Mouse (Mus musculus) hindbrain, embryonic 13.5 days (tissue): ENCODE results near the gene Galnt5. TPM values are rescaled to one million over a fixed set of nuclear protein-coding genes. Genes with fewer than 3 reads are reported as not detected.

Source experiments
- ATAC-seq: fragments of 200-750 bp; cut with Nextera tagmentation; 2 replicates; pipeline ENCODE4 v1.8.0; 2017; ENCODE audit warnings: moderate TSS enrichment; ENCODE audit not compliant: low FRiP score
- H3K27ac ChIP-seq: fragments of 300-500 bp; sonication (generic); 2 replicates; pipeline ENCODE4 v1.5.1; 2015; ENCODE audit warnings: inconsistent platforms, mild to moderate bottlenecking, moderate library complexity
- H3K27me3 ChIP-seq: fragments of 300-500 bp; sonication (generic); 2 replicates; pipeline ENCODE4 v1.6.1; 2015; ENCODE audit warnings: mild to moderate bottlenecking, inconsistent platforms
- H3K36me3 ChIP-seq: fragments of 300-500 bp; sonication (generic); 2 replicates; pipeline ENCODE4 v1.6.1; 2015; ENCODE audit warnings: mild to moderate bottlenecking, inconsistent platforms
- H3K4me1 ChIP-seq: fragments of 300-500 bp; sonication (generic); replicated peaks from 2 replicates; pipeline ENCODE4 v1.6.1; 2015; ENCODE audit warnings: inconsistent platforms
- H3K4me2 ChIP-seq: fragments of 300-500 bp; sonication (generic); 2 replicates; pipeline ENCODE4 v1.6.1; 2015; ENCODE audit warnings: inconsistent platforms, mild to moderate bottlenecking, moderate library complexity
- H3K4me3 ChIP-seq: fragments of 300-500 bp; sonication (generic); 2 replicates; pipeline ENCODE4 v1.5.1; 2015; ENCODE audit warnings: mild to moderate bottlenecking, inconsistent platforms
- H3K9ac ChIP-seq: fragments of 300-500 bp; sonication (generic); 2 replicates; pipeline ENCODE4 v1.6.1; 2015; ENCODE audit warnings: mild to moderate bottlenecking, inconsistent platforms
- H3K9me3 ChIP-seq: fragments of 300-500 bp; sonication (generic); 2 replicates; pipeline ENCODE4 v1.6.1; 2016; ENCODE audit warnings: inconsistent platforms
- WGBS: fragments of 180-500 bp; shearing (Covaris S2); methylation state at CpG from one replicate; pipeline ENCODE4 v1.1.7; 2015; 5-methylcytosine and 5-hydroxymethylcytosine counted together
- polyA plus RNA-seq: library from polyadenylated mRNA; unstranded; fragments of >200 nt; fragmentation: Nextera tagmentation; extraction: Ambion mirVana; gene quantifications from 2 replicates; pipeline ENCODE4 v1.2.1, GENCODE M21; 2015

Galnt5 gene
- polyA plus RNA-seq, 1 experiment from 2014 or later, result not detected

DNA sequence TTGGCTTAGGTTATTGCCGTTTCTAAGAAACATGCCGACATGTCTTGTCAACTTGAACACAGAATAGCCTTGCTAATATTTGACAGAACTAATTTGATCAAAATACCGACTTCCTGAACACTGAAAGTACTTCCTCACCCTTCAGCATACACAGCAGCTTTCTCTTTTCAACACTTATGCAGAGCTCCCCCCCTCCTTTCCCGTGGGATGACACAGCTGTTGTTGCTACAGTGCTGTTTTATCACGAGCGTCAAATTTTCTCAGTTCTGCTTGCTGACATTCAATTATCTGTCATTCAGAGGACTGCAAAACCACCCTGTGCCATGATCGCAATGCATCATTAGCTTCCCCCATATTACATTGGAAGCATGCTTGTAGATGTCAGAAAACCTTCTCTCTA is 44.2 kb downstream of the Galnt5 start:
- ATAC-seq, result peak; percentile 46; the same call in 1 of the 2 replicates
- Histone ChIP-seq H3K9me3 (no peaks in the 10 kb centered on the region), H3K4me1 (no peaks in the 10 kb centered on the region), H3K27me3 (no peaks in the 10 kb centered on the region), H3K4me3 (no peak overlapping the region), H3K4me2 (no peak overlapping the region), H3K9ac (no peak overlapping the region), H3K27ac (no peak overlapping the region), H3K36me3 (no peaks in the 10 kb centered on the region)
- 67% methylated on average over 7 of the region's 7 CpGs for WGBS

DNA sequence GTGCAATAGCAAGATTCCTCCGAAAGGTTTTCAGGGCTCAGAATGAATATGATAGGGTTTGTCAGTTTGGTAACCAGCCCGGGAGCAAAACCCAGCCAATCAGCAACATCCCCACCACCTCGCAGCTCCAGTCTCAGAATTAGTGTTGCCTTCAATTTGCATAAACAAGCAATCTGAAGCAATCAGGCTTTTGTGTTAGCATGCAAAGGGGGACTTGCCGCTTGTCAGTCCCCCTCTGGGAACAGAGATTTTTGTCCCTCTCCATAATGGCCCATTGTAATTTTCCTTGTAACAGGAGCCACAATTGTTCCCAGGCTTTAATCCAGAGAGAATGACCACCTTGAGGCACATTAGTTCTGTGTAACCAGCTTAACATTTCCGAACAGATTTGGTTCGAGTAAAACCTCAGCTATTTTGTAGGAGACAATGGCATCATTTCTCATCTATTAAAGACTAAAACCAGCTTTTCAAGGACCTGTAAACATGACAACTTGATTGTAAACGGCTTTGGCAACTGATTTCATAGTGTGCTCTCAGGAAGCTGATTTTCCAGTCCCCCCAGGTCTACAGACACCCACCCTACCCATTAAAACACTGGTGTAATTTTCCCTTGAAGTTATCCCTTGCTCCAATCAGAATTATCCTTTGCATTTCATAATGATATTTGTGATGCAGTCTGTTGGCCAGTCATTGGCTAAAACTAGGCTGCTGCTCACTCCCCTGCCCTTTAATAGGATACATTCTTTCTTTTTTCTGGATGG is 55.3 kb downstream of the Galnt5 start, which contains the start of gene Ermn:
Gene Ermn (minus strand): TSS at position 44 of the 761 bp plus-strand sequence.
- 9% methylated on average over 7 of the region's 7 CpGs for WGBS
- ATAC-seq, result peak; percentile 80
- no peak within 1 kb of the TSS for H3K9ac ChIP-seq
- no peak within 1 kb of the TSS for H3K27ac ChIP-seq
- no peak within 1 kb of the TSS for H3K4me3 ChIP-seq
- no peaks in the 10 kb centered on the region for H3K36me3 ChIP-seq
- peak within 1 kb of the TSS; percentile 33 for H3K4me2 ChIP-seq
- H3K4me1 ChIP-seq, result peaks cover 10% of the 10 kb centered on the region
- no peaks in the 10 kb centered on the region for H3K9me3 ChIP-seq
- H3K27me3 ChIP-seq, result peaks cover 37% of the 10 kb centered on the region

DNA sequence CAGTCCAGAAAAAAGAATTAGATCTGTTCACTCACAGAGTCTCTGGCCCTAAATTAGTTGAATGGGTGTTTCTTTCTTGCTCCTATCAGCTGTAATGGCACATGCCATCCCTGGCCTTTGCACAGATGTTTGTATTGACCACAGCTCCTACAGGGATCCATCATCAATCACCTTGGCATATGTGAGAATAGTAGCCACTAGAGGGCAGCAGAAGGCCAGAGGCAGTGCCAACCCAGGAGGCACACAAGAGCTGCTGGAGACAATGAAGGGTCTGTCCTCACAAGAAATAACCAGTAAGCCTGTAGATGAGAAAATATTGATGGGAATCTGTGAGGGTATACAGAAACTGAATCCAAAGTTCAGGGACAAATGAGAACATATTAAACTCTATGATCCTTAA is 57.7 kb downstream of the Galnt5 start:
- H3K9me3 ChIP-seq, result no peaks in the 10 kb centered on the region
- ATAC-seq, result no peak
- no peak overlapping the region for H3K9ac ChIP-seq
- H3K4me2 ChIP-seq, result no peak overlapping the region
- no peak overlapping the region for H3K27ac ChIP-seq
- H3K36me3 ChIP-seq, result no peaks in the 10 kb centered on the region
- no peak overlapping the region for H3K4me3 ChIP-seq
- peaks cover 26% of the 10 kb centered on the region for H3K27me3 ChIP-seq
- H3K4me1 ChIP-seq, result peaks cover 10% of the 10 kb centered on the region

DNA sequence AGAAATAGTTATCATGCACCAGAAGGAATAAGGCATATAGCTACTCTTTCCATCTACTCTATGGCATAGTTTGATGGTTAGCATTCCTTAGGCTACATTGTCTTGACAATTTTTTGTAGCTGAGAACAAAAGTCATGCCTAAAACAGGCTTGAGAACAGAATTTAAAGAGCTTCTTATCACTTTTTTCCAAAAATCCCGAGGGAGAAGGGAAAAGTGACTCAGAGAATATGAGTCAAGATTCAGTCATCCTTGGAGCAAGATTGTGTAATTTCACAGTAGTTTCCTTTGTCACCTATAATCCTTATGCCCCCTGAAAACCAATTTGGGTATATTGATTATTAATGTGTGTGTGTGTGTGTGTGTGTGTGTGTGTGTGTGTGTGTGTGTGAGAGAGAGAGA is 82.2 kb downstream of the Galnt5 start:
- H3K36me3 ChIP-seq, result no peaks in the 10 kb centered on the region
- no peak for ATAC-seq
- H3K9ac ChIP-seq, result no peak overlapping the region
- 77% methylated on average over 1 of the region's 1 CpGs for WGBS
- H3K9me3 ChIP-seq, result no peaks in the 10 kb centered on the region
- H3K4me2 ChIP-seq, result no peak overlapping the region
- H3K27me3 ChIP-seq, result no peaks in the 10 kb centered on the region
- no peaks in the 10 kb centered on the region for H3K4me1 ChIP-seq
- H3K4me3 ChIP-seq, result no peak overlapping the region
- H3K27ac ChIP-seq, result no peak overlapping the region

- Histone ChIP-seq H3K9me3 (no peaks in the 10 kb centered on the region), H3K36me3 (no peaks in the 10 kb centered on the region), H3K4me1 (no peaks in the 10 kb centered on the region), H3K27ac (no peak overlapping the region), H3K9ac (no peak overlapping the region), H3K4me3 (no peak overlapping the region), H3K27me3 (no peaks in the 10 kb centered on the region), H3K4me2 (no peak overlapping the region)
- ATAC-seq, result no peak
- WGBS, result 88% methylated on average over 1 of the region's 1 CpGs
These were observed 88.7 kb downstream of the Galnt5 start for GRCm38 (mm10) chr2:58086420-58086819.

DNA sequence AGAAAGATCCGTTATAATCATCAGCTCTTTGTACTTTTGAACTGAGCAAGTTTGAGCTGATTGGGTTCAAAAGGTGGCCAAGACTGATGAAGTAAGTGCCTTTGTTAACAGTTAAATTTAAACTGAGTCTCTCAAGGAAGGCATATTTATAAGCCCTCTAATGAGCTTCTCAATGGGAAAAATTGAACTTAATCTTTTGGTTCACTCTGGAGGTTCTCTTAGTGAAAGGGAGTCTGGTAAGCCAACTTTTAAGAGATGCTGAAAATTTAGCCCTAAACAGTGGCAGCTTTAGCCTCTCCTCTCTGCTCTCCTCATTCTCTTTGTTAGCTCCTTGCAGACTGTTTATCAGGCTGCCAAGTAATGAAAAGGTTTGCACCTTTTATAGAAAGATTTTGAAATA is 97.1 kb downstream of the Galnt5 start:
- H3K36me3 ChIP-seq, result no peaks in the 10 kb centered on the region
- 43% methylated on average over 1 of the region's 1 CpGs for WGBS
- no peak overlapping the region for H3K4me2 ChIP-seq
- no peak overlapping the region for H3K4me3 ChIP-seq
- no peaks in the 10 kb centered on the region for H3K4me1 ChIP-seq
- no peak overlapping the region for H3K9ac ChIP-seq
- no peak overlapping the region for H3K27ac ChIP-seq
- no peaks in the 10 kb centered on the region for H3K27me3 ChIP-seq
- no peaks in the 10 kb centered on the region for H3K9me3 ChIP-seq
- ATAC-seq, result no peak

Other genes with a start within 250 kb of the Galnt5 start
- 0.44 and 0.56 TPM in 2 replicates for gene Ermn, start 55.0 kb downstream of the Galnt5 start, polyA plus RNA-seq
- 0.35 TPM in 1 of 2 replicates, not detected in the other for gene Cytip, start 197.6 kb downstream of the Galnt5 start, polyA plus RNA-seq